Mouse (Mus musculus) effector memory CD4-positive, alpha-beta T cell, adult 7 months (primary cell): ENCODE measurements around the gene Fus. TPM values are rescaled to one million over a fixed set of nuclear protein-coding genes. Genes with fewer than 3 reads are reported as not detected.

Source experiments
- polyA plus RNA-seq: library from polyadenylated mRNA; unstranded; fragments of 100-300 nt; shearing (Covaris generic); gene quantifications from one replicate; pipeline ENCODE4 v1.2.1, GENCODE M21; 2017

Gene Fus
- 170 TPM for polyA plus RNA-seq

DNA sequence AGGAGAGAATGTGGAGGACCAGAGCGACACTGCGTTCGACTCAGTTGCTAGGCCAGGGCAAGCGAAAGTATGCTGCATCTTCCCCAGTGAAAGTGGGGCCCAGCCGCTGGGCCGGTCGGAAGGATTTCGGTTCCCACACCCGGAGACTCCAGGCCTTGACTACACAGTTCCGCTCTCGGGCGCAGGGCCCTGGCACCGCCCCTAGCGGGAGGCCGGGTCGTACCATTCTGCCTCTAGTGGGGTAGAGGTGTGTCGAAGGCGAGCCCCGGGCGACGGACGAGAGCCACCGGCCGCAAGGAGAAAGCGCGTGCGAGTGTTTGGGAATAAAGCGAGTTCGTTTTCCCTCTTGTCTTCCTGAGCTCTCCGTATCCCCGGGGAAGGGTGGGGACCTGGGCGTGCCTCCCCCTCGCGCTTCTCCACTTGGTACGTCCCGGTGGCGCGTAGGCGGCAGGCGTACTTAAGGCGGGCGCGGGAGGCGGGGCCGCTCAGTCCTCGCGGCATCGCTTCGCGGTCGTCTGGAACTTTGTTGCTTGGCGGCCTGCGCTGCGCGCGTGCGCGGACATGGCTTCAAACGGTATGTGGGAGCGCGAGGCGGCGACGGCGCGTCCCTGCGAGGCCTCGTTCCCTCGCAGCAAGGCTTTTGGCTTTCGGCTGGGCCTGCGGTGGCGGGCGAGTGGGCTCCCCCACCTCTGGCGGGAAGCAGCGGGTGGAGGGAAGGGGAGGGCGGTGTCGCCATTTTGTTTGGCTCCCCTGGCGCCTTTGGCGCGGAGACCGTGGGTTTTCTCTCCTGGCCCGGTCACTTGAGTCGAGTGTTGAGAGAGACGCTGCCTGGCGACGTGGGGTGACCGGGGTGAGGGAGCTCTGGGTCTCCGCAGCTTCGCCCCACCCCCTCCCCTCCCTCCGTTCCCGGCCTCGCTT is at the start of gene Fus:
Gene Fus, plus strand, starts transcription at position 454 of the 918 bp plus-strand sequence.

DNA sequence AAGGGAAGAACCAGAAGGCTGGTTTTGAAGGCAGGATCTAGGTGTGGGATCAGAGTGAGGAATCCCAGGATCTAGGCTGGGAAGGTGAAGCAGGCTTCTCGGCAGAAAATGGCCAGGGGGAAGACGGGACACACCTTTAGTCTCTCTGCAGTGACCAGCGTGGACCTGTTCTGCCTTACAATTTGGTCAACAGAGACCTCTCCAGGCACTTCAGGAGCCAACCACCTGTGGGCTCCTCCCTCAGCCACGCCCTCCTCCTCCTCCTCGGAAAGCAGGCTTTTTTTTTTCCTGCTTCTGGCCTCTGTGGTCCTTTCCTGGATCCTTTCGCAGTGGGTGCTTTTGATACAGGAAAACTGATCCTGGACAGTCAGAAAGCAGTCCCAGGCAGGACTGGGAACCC is 37.3 kb upstream of the Fus start, which contains the start of gene Prss8:
Gene Prss8, minus strand, starts transcription at position 182 of the 400 bp plus-strand sequence.

DNA sequence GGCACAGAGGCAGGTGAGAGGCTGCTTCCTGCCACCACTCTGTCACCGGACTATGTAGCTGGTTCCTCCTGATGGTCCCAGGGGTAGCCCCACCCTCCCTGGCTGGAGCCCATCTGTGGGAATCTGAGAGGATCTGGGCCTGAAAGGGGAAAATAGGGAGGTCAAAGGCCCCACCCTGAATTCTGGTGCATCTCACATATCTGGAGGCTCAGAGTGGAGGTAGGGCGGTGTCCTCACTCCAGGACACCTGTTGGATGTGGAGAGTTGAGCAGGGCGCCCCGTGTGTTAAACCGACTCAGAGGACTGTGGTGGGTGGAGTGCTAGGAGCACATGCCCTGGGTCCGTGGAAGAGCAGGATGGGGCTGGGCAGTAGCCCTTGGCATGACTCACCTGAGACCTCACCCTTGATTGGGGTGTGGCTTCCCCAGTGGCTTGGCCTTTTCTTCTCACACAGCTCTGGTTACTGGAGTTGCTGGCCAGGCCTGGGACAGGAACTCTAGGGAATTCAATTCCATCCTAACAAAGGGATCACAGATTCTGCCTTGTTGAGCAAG is 20.7 kb upstream of the Fus start, which contains the start of gene Prss36:
Gene Prss36, minus strand, starts transcription at position 256 of the 554 bp plus-strand sequence.

DNA sequence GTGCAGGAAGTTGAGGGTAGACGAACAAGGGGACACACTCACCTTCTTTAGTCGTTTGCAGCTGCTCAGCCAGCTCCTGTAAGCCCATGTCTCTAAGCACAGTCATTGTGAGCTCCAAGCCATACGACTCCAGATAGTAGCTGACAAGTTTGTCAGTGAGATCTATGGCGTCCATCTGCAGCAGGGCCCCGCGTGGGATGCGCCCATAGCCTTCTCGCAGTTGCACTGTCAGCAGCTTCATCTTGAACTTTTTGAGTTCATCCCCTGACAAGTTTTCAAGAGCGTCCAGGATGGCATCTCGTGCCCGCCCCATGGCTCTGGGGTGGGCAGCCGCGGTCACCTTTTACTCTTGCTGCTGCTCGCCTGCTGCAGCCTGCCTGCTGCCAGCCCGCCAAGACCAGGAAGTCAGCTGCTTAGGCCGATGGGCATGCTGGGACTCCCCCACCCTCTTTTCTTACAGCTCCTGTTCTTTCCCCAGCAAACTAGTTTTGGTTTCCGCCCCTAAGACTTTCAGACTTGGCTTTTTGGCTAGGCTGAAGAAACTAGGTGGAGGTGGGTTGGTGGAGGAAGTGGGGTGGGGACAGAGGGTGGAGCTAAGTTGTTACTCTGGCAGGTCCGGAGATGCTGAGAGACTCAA is 26.2 kb downstream of the Fus start, which contains the start of gene Pycard:
Gene Pycard, minus strand, starts transcription at position 527 of the 637 bp plus-strand sequence.

DNA sequence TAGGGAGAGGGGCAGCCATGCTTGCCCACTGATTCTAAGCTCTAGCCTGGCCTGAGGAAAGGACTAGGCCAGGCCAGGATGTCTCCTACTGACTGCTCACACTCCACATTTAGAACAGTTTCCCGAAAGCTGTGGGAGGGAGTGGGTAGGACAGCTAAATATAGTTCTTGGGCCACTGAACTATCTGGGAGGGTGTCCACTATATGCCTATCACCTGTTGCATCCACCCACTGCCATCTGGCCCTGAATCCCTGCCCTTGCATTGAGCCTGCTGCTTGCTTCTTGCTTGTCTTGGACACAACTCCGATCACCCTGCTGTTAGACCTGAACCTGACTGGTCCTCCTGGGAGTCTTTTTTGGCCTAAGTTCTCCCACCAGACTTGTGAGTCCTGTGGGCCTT is 36.4 kb downstream of the Fus start, which contains the start of gene Trim72:
Gene Trim72, plus strand, starts transcription at position 262 of the 400 bp plus-strand sequence.

Other genes with a start within 250 kb of the Fus start
- gene Ctf2, start 235.3 kb upstream of the Fus start, polyA plus RNA-seq = not detected
- gene Fbxl19, start 222.9 kb upstream of the Fus start, polyA plus RNA-seq = 0.77 TPM
- 12.5 TPM for gene Orai3, start 197.6 kb upstream of the Fus start, polyA plus RNA-seq
- gene Setd1a, start 190.8 kb upstream of the Fus start, polyA plus RNA-seq = 5.9 TPM
- not detected for gene Gm49388, start 181.8 kb upstream of the Fus start, polyA plus RNA-seq
- gene Hsd3b7, start 166.9 kb upstream of the Fus start, polyA plus RNA-seq = not detected
- 95.9 TPM for gene Stx4a, start 143.2 kb upstream of the Fus start, polyA plus RNA-seq
- gene Stx1b, start 142.9 kb upstream of the Fus start, polyA plus RNA-seq = 0.51 TPM
- gene Zfp646, start 91.2 kb upstream of the Fus start, polyA plus RNA-seq = 23.9 TPM
- gene Zfp668, start 90.6 kb upstream of the Fus start, polyA plus RNA-seq = 8.3 TPM
- 0.23 TPM for gene Prss53, start 76.5 kb upstream of the Fus start, polyA plus RNA-seq
- not detected for gene Gm21974, start 72.0 kb upstream of the Fus start, polyA plus RNA-seq
- 48.9 TPM for gene Vkorc1, start 71.8 kb upstream of the Fus start, polyA plus RNA-seq
- 39.1 TPM for gene Bckdk, start 63.4 kb upstream of the Fus start, polyA plus RNA-seq
- gene Kat8, start 54.9 kb upstream of the Fus start, polyA plus RNA-seq = 30.1 TPM
- 0.33 TPM for gene Prss8, start 37.4 kb upstream of the Fus start, polyA plus RNA-seq
- 1.1 TPM for gene Prss36, start 20.7 kb upstream of the Fus start, polyA plus RNA-seq
- 98.6 TPM for gene Pycard, start 26.4 kb downstream of the Fus start, polyA plus RNA-seq
- gene Trim72, start 36.5 kb downstream of the Fus start, polyA plus RNA-seq = not detected
- gene Itgam, start 95.2 kb downstream of the Fus start, polyA plus RNA-seq = 0.99 TPM
- not detected for gene Gm49368, start 95.2 kb downstream of the Fus start, polyA plus RNA-seq
- gene Itgax, start 162.1 kb downstream of the Fus start, polyA plus RNA-seq = 0.72 TPM
- 0.24 TPM for gene Itgad, start 186.9 kb downstream of the Fus start, polyA plus RNA-seq
- gene Cox6a2, start 238.9 kb downstream of the Fus start, polyA plus RNA-seq = not detected